Mouse (Mus musculus) T-helper 2 cell (primary cell): ENCODE measurements at regions not wholly inside any gene's neighbourhood (a gene's known extent, or its start where the extent isn't known, plus 50 kb on each side); places are given as distances from the start of the nearest gene placed in this dataset.

ENCODE experiments used
- in situ Hi-C: fragments of 300-600 bp; cut with MboI, MseI; formaldehyde crosslinking; loops from one replicate; pipeline ENCODE4 v1.15.1; 2025; ENCODE audit warnings: high pct_unique_total_duplicates

GRCm38 (mm10) chr6:74604916-74605315, 1135.4 kb upstream of the 4931417E11Rik start:
- in situ Hi-C loops, result loop anchor here (10.0 kb wide), 1 partner anchor 1040 kb away; no protein-coding TSS in a partner anchor
